Comparison of ENCODE assay signal across 25 mouse cellular contexts in the genomic region with DNA sequence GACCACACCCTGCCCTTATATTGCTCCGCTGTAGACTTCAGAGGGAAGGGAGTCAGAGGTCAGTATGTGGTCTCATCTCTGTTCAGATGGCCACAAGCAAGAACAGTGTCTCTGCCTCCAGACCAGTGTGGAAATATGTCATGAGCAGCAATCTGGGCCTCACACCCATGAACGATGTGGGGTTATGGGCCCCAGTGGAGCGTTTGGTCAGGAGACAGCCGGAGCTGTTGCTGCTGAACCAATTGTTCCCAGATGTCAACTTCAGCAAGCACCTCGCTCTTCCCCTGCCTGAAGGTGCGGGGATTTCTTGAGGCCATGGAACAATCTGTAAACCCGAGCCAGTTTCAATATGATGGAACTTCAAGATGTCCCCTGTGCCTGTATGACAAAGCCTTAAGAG.
DNase-seq lines count a peak whose midpoint lies in the region; ATAC-seq and TF ChIP-seq lines count a peak whose summit lies in the region.
"Had no signal": no experiment of that assay in that cellular context is flagged by ENCODE, and none has a peak within 500 bp of the region (broad histone marks: within the 10 kb centered on the region; RNA-seq: fewer than 3 reads in every experiment).

No protein-coding gene starts in this region.

- DNase-seq in gastrocnemius, postnatal 25 days, result peak; percentile 29
- no peak for DNase-seq in gastrocnemius, adult 18-20 months (ENCODE audit: low spot score)
- peak; percentile 22 for DNase-seq in embryonic facial prominence, embryonic 10.5 days (ENCODE audit: low spot score)
- DNase-seq in hindbrain, embryonic 11.5 days (ENCODE audit: low spot score), result no peak
- DNase-seq in cerebellum, adult 2 months, result no peak
- DNase-seq: adrenal gland, adult 2 months; adrenal gland, postnatal 14 days; B cell, adult 2 months; cerebellum, adult 11 months; cerebellum, adult 8-10 months; cerebellum, postnatal 10 days; cerebellum, postnatal 36 days; embryo, embryonic 11 days; gastrocnemius, postnatal 36 days; heart, adult 2 months; kidney, adult 2 months had no signal

- H3K27me3 ChIP-seq in embryonic facial prominence, embryonic 10.5 days (replicated peaks; ENCODE audit: low read depth, poor library complexity, severe bottlenecking), result no peaks in the 10 kb centered on the region
- no peaks in the 10 kb centered on the region for H3K27me3 ChIP-seq in limb, embryonic 13.5 days
- H3K27me3 ChIP-seq in hindbrain, embryonic 11.5 days (ENCODE audit: control insufficient read depth, insufficient read depth, low read length), result no peaks in the 10 kb centered on the region
- H3K27me3 ChIP-seq in cerebellum, adult 2 months (ENCODE audit: control insufficient read depth, insufficient read depth, low read length), result no peaks in the 10 kb centered on the region
- H3K27me3 ChIP-seq: embryonic facial prominence, embryonic 12.5 days; embryonic facial prominence, embryonic 15.5 days; forebrain, embryonic 15.5 days; heart, embryonic 13.5 days; hindbrain, embryonic 13.5 days had no signal

- no peak for TF ChIP-seq CTCF in cerebellum, adult 2 months (IDR thresholded peaks at IDR 0.05; ENCODE audit: borderline replicate concordance, insufficient read depth, low read depth, low read length)

- H3K4me2 ChIP-seq in limb, embryonic 13.5 days (replicated peaks), result no peak overlapping the region
- H3K4me2 ChIP-seq in hindbrain, embryonic 11.5 days (replicated peaks; ENCODE audit: low read depth, low read length), result no peak overlapping the region
- H3K4me2 ChIP-seq: embryonic facial prominence, embryonic 12.5 days; embryonic facial prominence, embryonic 15.5 days; forebrain, embryonic 15.5 days; heart, embryonic 13.5 days; hindbrain, embryonic 13.5 days had no signal

- no peak overlapping the region for H3K4me3 ChIP-seq in embryonic facial prominence, embryonic 10.5 days
- H3K4me3 ChIP-seq in limb, embryonic 13.5 days, result no peak overlapping the region
- H3K4me3 ChIP-seq in hindbrain, embryonic 11.5 days (ENCODE audit: low read depth, low read length), result no peak overlapping the region
- no peak overlapping the region for H3K4me3 ChIP-seq in cerebellum, adult 2 months (replicated peaks; ENCODE audit: insufficient read depth, low read depth, low read length)
- H3K4me3 ChIP-seq: embryonic facial prominence, embryonic 12.5 days; embryonic facial prominence, embryonic 15.5 days; forebrain, embryonic 15.5 days; heart, adult 2 months; heart, embryonic 10.5 days; heart, embryonic 13.5 days; hindbrain, embryonic 13.5 days had no signal

- no peaks in the 10 kb centered on the region for H3K9me3 ChIP-seq in embryonic facial prominence, embryonic 10.5 days
- H3K9me3 ChIP-seq in limb, embryonic 13.5 days, result no peaks in the 10 kb centered on the region
- no peaks in the 10 kb centered on the region for H3K9me3 ChIP-seq in hindbrain, embryonic 11.5 days (ENCODE audit: control insufficient read depth, low read length)
- H3K9me3 ChIP-seq: embryonic facial prominence, embryonic 12.5 days; embryonic facial prominence, embryonic 15.5 days; forebrain, embryonic 15.5 days; heart, embryonic 10.5 days; heart, embryonic 13.5 days; hindbrain, embryonic 13.5 days had no signal

- peak overlapping the region; percentile 13; the same call in 1 of the 2 replicates for H3K9ac ChIP-seq in limb, embryonic 13.5 days
- no peak overlapping the region for H3K9ac ChIP-seq in hindbrain, embryonic 11.5 days (ENCODE audit: low read depth, low read length)
- H3K9ac ChIP-seq: embryonic facial prominence, embryonic 12.5 days; embryonic facial prominence, embryonic 15.5 days; forebrain, embryonic 15.5 days; heart, embryonic 13.5 days; hindbrain, embryonic 13.5 days had no signal

- H3K36me3 ChIP-seq in embryonic facial prominence, embryonic 10.5 days (replicated peaks), result no peaks in the 10 kb centered on the region
- H3K36me3 ChIP-seq in limb, embryonic 13.5 days, result no peaks in the 10 kb centered on the region
- no peaks in the 10 kb centered on the region for H3K36me3 ChIP-seq in hindbrain, embryonic 11.5 days (ENCODE audit: control insufficient read depth, insufficient read depth, low read length)
- H3K36me3 ChIP-seq: embryonic facial prominence, embryonic 12.5 days; embryonic facial prominence, embryonic 15.5 days; forebrain, embryonic 15.5 days; heart, embryonic 10.5 days; heart, embryonic 13.5 days; hindbrain, embryonic 13.5 days had no signal

- H3K27ac ChIP-seq in embryonic facial prominence, embryonic 10.5 days (replicated peaks), result no peak overlapping the region
- no peak overlapping the region for H3K27ac ChIP-seq in limb, embryonic 13.5 days
- H3K27ac ChIP-seq in hindbrain, embryonic 11.5 days (ENCODE audit: low read depth, low read length), result no peak overlapping the region
- no peak overlapping the region for H3K27ac ChIP-seq in cerebellum, adult 2 months (ENCODE audit: insufficient read depth, low read length)
- H3K27ac ChIP-seq: embryonic facial prominence, embryonic 12.5 days; embryonic facial prominence, embryonic 15.5 days; forebrain, embryonic 15.5 days; heart, adult 2 months; heart, embryonic 10.5 days; heart, embryonic 13.5 days; hindbrain, embryonic 13.5 days; hindbrain, postnatal 0 days had no signal

- peaks cover 21% of the 10 kb centered on the region for H3K4me1 ChIP-seq in embryonic facial prominence, embryonic 10.5 days
- H3K4me1 ChIP-seq in limb, embryonic 13.5 days, result peaks cover 39% of the 10 kb centered on the region
- H3K4me1 ChIP-seq in hindbrain, embryonic 11.5 days (replicated peaks; ENCODE audit: control insufficient read depth, insufficient read depth, low read length), result no peaks in the 10 kb centered on the region
- H3K4me1 ChIP-seq in cerebellum, adult 2 months (ENCODE audit: control insufficient read depth, insufficient read depth, low read length), result no peaks in the 10 kb centered on the region
- H3K4me1 ChIP-seq: forebrain, embryonic 15.5 days; hindbrain, embryonic 13.5 days had no signal

- peak; percentile 64; the same call in 1 of the 2 replicates for ATAC-seq in limb, embryonic 13.5 days (ENCODE audit: low FRiP score, low read depth)
- no peak for ATAC-seq in hindbrain, embryonic 11.5 days (ENCODE audit: low FRiP score)
- ATAC-seq: forebrain, embryonic 15.5 days; hindbrain, postnatal 0 days; intestine, postnatal 0 days had no signal

- no peak for TF ChIP-seq POLR2A in cerebellum, adult 2 months (IDR thresholded peaks at IDR 0.05; ENCODE audit: borderline replicate concordance, insufficient read depth, low read length)

- WGBS in embryonic facial prominence, embryonic 10.5 days, result 60% methylated on average over 7 of the region's 7 CpGs
- WGBS in limb, embryonic 13.5 days, result 28% methylated on average over 7 of the region's 7 CpGs
- WGBS in hindbrain, embryonic 11.5 days, result 73% methylated on average over 7 of the region's 7 CpGs
- WGBS in cerebellum, adult 2 months, result 94% methylated on average over 7 of the region's 7 CpGs

Comparison
In these comparisons a context has a peak if more than half of its experiments do, and no peak if none do; other contexts are left out.
1. DNase-seq: peak in gastrocnemius, postnatal 25 days (single experiment) and embryonic facial prominence, embryonic 10.5 days (single experiment); none in gastrocnemius, adult 18-20 months (single experiment), hindbrain, embryonic 11.5 days (single experiment) and cerebellum, adult 2 months (0 of 2).